Mouse (Mus musculus) midbrain, embryonic 15.5 days (tissue): Measurements from ENCODE around the gene Smu1. TPM values are rescaled to one million over a fixed set of nuclear protein-coding genes. Genes with fewer than 3 reads are reported as not detected.

ENCODE experiments used
- ATAC-seq: fragments of 200-750 bp; cut with Nextera tagmentation; replicated peaks from 2 replicates; pipeline ENCODE4 v1.8.0; 2017; ENCODE audit warnings: moderate TSS enrichment
- H3K27ac ChIP-seq: fragments of 300-500 bp; sonication (generic); 2 replicates; pipeline ENCODE4 v1.5.1; 2015; ENCODE audit warnings: mild to moderate bottlenecking, inconsistent platforms
- H3K27me3 ChIP-seq: fragments of 300-500 bp; sonication (generic); replicated peaks from 2 replicates; pipeline ENCODE4 v1.6.1; 2015; ENCODE audit warnings: inconsistent platforms
- H3K36me3 ChIP-seq: fragments of 300-500 bp; sonication (generic); replicated peaks from 2 replicates; pipeline ENCODE4 v1.6.1; 2015; ENCODE audit warnings: inconsistent platforms
- H3K4me1 ChIP-seq: fragments of 300-500 bp; sonication (generic); 2 replicates; pipeline ENCODE4 v1.6.1; 2015; ENCODE audit warnings: inconsistent platforms
- H3K4me2 ChIP-seq: fragments of 300-500 bp; sonication (generic); 2 replicates; pipeline ENCODE4 v1.6.1; 2015; ENCODE audit warnings: inconsistent platforms, mild to moderate bottlenecking, moderate library complexity
- H3K4me3 ChIP-seq: fragments of 300-500 bp; sonication (generic); 2 replicates; pipeline ENCODE4 v1.5.1; 2015; ENCODE audit warnings: mild to moderate bottlenecking, inconsistent platforms
- H3K9ac ChIP-seq: fragments of 300-500 bp; sonication (generic); 2 replicates; pipeline ENCODE4 v1.6.1; 2015; ENCODE audit warnings: mild to moderate bottlenecking, inconsistent platforms
- H3K9me3 ChIP-seq: fragments of 300-500 bp; sonication (generic); 2 replicates; pipeline ENCODE4 v1.6.1; 2016; ENCODE audit warnings: inconsistent platforms
- WGBS: fragments of 180-500 bp; shearing (Covaris S2); methylation state at CpG from one replicate; pipeline ENCODE4 v1.1.7; 2015; ENCODE audit warnings: mixed read lengths; 5-methylcytosine and 5-hydroxymethylcytosine counted together
- microRNA counts: library from miRNA; unstranded; fragments of <30 nt; microRNA quantifications from one replicate; lab custom pipeline; 2016
- microRNA-seq: library from miRNA; unstranded; fragments of <30 nt; microRNA quantifications from one replicate; pipeline ENCODE4, GENCODE M21; 2016
- polyA plus RNA-seq: library from polyadenylated mRNA; unstranded; fragments of >200 nt; fragmentation: Nextera tagmentation; extraction: Ambion mirVana; gene quantifications from 2 replicates; pipeline ENCODE4 v1.2.1, GENCODE M21; 2015

Smu1 gene
- polyA plus RNA-seq, 1 experiment from 2014 or later = 120 TPM

DNA sequence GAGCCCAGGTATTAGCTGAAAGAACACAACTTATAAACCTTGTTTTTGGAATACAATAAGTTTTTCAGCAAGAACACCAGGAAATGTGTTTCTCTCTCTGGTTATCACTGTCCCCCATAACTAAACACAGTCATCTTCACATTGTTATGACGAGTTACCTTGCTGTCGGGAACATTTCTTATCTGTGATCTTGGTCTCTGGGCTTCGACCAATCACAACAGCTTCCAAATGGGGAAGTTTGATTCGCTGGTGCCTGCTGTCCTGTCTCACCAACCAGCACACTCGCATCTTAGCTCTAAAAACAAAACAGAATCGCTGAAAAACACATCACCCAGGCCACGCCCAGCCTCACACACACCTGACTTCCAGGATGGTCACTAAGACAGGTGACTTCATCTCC, 60.7 kb downstream of the Smu1 start:
- no peak overlapping the region for H3K27ac ChIP-seq
- H3K9ac ChIP-seq = no peak overlapping the region
- no peak for ATAC-seq
- H3K4me2 ChIP-seq = no peak overlapping the region
- H3K4me3 ChIP-seq = no peak overlapping the region
- no peaks in the 10 kb centered on the region for H3K27me3 ChIP-seq
- H3K4me1 ChIP-seq = peaks cover 15% of the 10 kb centered on the region
- WGBS = 85% methylated on average over 7 of the region's 7 CpGs
- no peaks in the 10 kb centered on the region for H3K9me3 ChIP-seq
- H3K36me3 ChIP-seq = peaks cover 25% of the 10 kb centered on the region

DNA sequence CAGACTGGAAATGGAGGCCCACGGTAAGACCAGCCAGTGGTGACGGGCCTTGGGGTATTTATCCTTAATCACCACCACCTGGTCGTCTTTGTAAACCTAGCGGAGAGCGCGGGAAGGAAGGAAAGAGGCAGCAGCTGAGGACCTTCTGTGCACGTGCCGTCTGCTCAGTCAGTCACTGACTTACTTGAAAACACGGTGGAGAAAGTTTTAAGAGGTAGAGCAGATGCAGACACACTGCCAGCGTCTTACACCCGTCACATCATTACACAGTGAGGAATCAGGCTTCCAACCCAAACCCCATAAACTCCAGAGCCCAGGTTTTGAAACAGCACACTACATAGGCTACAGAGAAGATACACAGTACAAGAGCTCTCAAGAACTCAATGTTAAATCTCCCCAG, 66.6 kb downstream of the Smu1 start:
- Histone ChIP-seq H3K27me3 (no peaks in the 10 kb centered on the region), H3K4me1 (no peaks in the 10 kb centered on the region), H3K27ac (no peak overlapping the region), H3K4me2 (no peak overlapping the region), H3K9me3 (no peaks in the 10 kb centered on the region), H3K9ac (no peak overlapping the region), H3K4me3 (no peak overlapping the region), H3K36me3 (peaks cover 40% of the 10 kb centered on the region)
- no peak for ATAC-seq
- 94% methylated on average over 11 of the region's 11 CpGs for WGBS

MicroRNAs encoded within 50 kb of the gene (microRNA counts, 519-probe panel; counts per million panel counts)
- 2,275 counts per million, percentile 32 among the panel's probes with 10 or more counts for microRNA mmu-miR-207 (lab: Ali Mortazavi, UCI)

Small RNAs within 50 kb of the gene (microRNA-seq; reads per million reads assigned to microRNA genes)
- gene Mir207 = not detected

Other genes with a start within 250 kb of the Smu1 start
- gene Aptx, start 54.7 kb downstream of the Smu1 start, polyA plus RNA-seq = 48.2 and 50.8 TPM in 2 replicates
- 628 and 666 TPM in 2 replicates for gene Dnaja1, start 35.8 kb downstream of the Smu1 start, polyA plus RNA-seq
- gene B4galt1, start 96.1 kb upstream of the Smu1 start, polyA plus RNA-seq = 7.5 and 7.8 TPM in 2 replicates
- gene Spink4, start 162.1 kb upstream of the Smu1 start, polyA plus RNA-seq = not detected in 2 replicates
- gene Bag1, start 190.4 kb upstream of the Smu1 start, polyA plus RNA-seq = 173 and 181 TPM in 2 replicates
- 150 and 156 TPM in 2 replicates for gene Chmp5, start 190.5 kb upstream of the Smu1 start, polyA plus RNA-seq
- gene Nfx1, start 213.0 kb upstream of the Smu1 start, polyA plus RNA-seq = 110 and 121 TPM in 2 replicates